Mouse (Mus musculus) heart, adult 18-20 months (tissue): ENCODE measurements around the gene Vtn. TPM values are rescaled to one million over a fixed set of nuclear protein-coding genes. Genes with fewer than 3 reads are reported as not detected.

Experiments used
- DNase-seq, 2 experiments: peaks; one replicate each; pipeline ENCODE4 v3.0.0; 2021 to 2022; ENCODE audit warnings: mixed read lengths in 1 of 2
- total RNA-seq, 2 experiments: library from RNA; stranded (reverse); gene quantifications; 2 replicates each; pipeline ENCODE4 v1.2.3; 2021

Vtn gene
- total RNA-seq, 2 experiments from 2014 or later: 15.2 to 18.5 TPM

DNA sequence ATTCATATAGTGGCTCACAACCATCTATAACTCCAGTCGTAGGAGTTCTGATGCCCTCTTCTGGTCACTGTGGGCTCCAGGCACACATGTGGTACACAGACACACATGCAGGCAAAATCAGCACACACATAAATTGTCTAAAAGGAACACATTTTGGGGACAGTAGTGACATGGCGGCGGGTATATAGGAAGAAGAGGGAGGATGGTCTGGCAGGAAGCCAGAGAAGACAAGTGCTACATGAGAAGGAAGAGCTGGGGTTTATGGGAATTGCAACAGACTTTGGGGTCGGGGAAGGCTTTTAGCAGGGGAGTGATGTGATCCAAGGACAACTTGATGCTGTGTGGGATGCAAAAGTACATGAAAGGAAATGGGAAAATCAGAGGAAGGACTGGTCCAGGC is 35.6 kb downstream of the Vtn start:
- DNase-seq: no peak

DNA sequence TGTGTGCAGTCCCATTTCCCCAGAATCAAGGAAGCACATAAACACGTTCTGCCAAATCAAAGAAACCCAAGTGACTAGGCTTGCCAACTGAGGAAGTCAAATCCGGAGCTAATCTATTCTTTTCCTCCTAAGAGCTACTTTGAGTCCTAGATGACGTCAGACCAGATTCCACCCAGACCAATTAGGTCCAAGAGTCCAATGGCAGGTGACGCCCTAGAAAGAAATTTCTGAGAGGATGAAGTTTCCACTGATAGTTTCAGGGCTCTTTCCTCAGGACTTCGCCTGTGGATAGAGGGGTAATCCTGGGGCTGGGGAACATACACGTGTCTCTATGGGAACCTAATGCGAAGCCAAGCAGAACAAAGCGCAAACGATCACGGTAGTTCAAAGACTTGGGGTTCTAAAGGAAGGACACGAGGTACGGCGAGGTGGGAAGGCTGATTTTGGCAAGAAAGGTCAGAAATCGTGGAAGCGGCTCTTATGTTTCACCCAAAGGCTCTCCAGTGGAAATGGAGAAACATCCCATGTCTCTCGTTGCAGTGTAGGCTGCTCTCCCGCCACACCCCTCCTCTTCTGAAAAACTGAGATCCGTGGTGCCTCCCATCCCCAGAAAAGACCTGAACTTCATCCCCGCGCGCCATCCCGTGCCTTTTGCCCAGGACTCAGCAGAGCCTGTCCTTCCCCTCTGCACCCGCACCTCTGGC is 36.6 kb downstream of the Vtn start:
- peak; percentile 67 to 81 for DNase-seq

DNA sequence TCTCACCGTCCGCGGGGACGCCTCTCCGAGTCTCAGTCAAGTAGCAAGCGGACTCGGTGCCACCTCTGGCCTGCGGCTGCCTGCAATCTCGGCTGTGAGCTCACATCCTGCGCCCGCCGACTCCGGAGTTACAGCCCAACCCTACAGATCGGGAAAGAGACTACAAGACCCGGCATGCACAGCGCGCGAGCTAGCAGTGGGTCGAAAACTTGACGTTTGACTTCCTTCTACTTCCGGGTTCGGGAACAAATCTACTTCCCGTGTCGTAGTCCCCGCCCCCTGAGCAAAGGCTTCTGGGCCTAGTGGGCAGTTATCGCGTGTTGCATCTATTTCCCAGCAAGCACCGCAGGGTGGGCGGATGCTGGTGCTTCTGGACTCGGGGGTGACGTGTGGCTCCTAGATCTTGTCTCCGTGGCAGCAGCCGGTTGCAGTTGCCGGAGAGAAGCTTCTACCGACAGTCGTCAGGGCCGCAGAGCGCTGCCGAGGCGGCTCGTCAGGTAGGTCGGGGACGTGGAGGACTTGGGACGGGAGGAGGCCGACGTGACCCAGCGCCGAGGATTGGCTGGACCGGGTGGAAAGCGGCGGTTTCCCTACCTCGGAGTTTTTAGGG is 37.3 kb downstream of the Vtn start, which contains the start of the genes Tnfaip1 and Ift20:
TSS of gene Tnfaip1 (minus strand) at position 253 of the 610 bp plus-strand sequence.
TSS of gene Ift20 (plus strand) at position 282 of the 610 bp plus-strand sequence.
- peak; percentile 98 to 99 for DNase-seq

DNA sequence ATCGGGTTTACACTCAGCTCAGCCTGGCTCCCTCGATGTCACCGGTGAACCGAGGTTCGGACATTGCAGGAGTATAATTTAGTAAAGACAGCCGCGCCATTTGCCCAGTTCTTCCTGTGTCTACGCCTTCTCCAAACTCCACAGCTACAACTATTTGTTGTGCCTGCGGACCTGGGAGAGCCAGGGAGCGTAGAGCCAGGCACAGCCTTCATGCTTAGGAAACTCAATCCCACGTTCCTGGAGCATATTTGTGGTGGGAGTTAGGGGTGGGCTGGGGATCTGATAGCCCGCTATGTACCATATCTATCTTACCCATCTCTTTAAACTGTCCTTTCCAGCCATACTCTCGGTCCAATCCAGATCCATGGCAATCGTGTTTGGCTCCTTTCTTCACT is 37.8 kb downstream of the Vtn start:
- DNase-seq: no peak

DNA sequence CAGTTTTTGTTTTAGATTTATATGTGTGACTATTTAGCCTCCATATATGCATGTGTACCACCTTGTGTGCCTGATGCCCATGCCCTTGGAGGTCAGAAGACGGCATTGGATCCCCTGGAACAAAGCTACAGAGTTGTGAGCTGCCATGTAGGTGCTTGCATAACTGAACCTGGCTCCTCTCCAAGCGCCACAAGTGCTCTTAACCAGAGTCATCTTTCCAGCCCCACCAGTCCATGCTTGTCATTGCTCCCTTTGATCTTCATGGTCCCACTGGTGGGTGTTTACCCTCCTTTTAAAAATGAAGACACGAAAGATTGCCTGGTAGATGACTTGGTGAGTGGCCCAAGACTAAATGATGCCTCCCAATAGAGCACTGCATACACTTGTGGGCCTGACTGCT is 41.5 kb downstream of the Vtn start:
- DNase-seq: no peak

DNA sequence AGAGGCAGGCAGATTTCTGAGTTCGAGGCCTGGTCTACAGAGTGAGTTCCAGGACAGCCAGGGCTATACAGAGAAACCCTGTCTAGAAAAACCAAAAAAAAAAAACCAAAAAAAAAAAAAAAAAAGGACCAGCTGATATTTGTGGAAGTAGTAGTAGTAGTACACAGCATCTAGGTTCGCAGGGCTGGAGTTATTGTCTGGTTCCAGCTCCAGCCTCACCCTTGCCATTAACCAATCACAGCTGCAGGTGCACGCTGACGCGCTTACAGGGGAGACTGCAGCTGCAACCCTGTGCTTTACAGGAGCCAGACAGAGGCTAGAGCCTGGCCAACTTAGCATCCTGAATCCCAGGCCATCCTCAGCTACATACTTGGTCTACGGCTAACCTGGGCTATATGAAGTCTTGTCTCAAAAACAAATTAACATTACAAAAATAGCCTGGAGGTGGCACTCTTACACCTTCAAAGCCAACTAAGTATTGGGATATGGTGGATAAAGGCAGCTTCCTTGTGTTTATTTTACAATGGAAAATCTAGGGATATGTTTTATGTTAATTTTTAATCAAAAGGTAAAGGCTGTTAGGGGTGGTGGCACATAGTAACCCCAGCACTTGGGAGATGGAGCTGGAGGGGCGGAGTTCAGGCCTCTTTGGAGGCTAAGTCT is 45.7 kb downstream of the Vtn start:
- no peak for DNase-seq

DNA sequence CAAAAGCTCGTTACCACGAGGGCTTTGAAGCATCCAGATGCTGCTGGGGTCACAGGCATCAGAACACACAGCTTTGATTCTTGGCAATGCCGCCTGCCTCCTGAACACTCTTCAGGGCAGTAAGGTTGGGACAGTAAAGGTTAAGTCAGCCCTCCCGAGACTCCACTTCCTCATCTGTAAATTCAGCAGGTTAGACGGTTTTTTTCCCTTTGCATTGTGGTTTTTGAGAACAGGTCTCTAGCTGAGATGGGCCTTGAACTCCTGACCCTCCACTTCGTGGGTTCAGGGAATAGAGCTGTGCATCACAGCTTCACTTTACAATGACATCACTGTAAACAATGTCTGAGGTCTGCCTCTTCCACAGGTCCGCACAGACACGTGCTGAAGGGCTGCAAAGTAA is 46.3 kb downstream of the Vtn start:
- DNase-seq: no peak

DNA sequence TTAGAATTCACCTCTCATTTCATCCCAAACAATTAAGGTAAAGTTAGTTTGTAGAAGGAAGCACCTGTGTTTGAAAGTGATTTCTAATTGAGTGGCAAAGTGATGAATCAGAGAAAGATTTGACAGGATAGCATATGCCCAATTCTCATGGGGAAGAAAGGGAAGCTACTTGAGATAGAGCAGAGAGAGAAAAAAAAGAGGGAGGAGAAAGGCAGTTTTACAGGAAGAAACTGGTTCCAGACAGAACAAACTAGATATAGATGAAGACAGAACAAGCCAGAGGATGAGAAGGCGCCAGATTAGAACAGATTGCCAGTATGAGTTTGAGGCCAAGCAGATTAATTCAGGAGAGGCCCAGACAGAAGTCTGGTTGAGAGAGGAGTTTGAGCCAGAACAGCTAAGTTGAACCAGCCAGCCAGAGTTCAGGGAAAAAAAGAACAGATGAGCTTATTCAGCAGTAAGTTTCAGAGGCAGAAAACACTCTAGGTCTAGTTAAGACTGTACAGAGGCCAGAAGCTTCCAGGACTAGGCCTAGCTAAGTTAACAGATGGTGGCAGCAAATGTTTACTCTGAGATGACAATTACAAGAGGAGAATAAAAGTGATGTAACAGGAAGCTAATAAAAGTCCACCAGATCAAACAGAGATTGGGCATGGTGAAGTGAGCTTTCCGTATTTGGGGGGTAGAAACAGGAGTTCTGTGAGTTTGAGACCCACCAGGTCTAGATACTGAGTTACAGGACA is 49.0 kb downstream of the Vtn start:
- DNase-seq: no peak

DNA sequence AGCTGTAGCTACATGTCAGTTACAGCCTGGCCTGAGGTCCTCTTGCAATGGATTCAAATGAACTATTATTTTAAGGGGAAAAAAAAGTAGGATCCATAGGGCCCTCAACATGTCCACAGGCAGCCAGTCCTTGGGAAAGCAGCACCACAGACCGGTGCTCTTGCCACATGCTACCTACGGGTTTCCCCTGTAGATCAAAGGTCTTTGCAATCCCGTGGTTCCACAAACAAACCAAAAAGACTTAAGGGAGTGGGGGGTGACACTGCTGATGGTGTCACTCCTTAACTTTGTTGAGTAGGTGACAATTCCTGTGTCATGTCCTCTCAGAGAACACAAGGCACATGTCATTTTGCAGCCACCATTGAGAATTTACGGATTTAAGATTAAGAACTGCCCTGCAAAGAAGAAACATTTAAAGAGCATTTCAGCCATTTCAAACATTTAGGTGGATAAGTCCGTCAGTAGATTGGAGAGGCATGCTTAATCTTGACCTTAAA is 50.6 kb downstream of the Vtn start:
- no peak for DNase-seq

DNA sequence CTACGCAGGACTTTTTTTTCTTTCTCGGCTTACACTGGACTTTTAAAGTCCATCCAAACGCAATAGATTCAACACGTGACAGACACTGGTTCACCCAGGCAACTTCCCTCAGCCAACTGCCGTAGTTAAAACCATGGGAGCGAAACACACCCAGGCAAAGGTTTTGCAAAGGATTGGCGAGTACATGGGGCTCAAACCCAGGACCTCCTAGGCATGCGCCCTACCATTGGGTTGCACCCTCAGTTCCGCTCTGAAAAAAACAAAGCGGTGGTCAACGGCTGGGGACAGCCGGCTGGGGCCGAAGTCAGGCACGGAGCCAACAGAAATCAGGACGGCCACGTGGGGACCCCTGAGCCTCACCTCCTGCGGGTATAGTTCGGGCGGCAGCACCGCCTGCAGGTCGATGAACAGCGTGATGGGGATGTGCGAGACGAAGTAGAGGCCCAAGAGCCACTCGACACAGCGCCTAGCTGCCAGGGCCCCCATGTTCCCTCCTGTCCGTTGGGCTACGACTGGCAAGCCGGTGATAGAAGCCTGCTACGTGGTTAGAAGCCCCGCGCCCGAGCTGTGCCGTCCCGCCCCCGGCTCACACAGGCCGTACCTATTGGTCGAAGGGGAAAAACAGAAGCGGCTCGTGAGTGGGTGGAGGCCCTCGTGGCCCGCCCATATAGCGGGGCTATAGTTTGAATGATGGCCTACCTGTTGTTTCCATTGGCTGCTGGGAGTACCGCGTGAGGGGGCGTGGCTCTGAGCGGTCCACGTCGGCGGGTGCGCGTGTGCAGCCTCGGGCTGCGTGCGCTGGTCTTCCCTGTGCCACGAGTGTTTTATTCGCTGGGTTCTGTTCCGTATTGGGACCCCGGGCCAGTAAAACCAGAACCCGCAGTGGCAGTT is 51.5 kb downstream of the Vtn start, which contains the start of gene Tmem97:
TSS of gene Tmem97 (minus strand) at position 610 of the 891 bp plus-strand sequence.
- peak; percentile 95 to 97 for DNase-seq

DNA sequence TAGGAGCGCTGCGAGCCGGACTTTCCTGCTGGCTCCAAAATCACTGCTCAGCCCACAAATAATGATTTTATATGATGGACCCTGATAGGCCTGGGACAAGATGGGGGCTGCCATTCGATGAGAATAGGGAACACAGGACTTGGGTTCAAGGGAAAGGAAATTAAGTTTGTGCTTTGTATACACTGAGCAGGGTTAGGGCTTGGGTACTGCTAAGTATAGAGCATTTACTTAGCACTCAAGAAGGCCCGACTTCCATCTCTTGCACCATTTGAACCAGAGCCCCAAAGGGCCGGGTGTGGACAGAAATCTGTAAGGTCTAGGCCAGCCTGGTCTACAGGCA is 52.1 kb downstream of the Vtn start:
- DNase-seq: no peak

Other genes with a start within 250 kb of the Vtn start
- 100 to 1,000 TPM; 203 to 219 TPM for gene 2610507B11Rik, start 237.3 kb upstream of the Vtn start, total RNA-seq
- gene BC030499, start 208.2 kb upstream of the Vtn start, total RNA-seq: under 1 TPM; 0.37 to 0.49 TPM
- gene Spag5, start 197.6 kb upstream of the Vtn start, total RNA-seq: under 1 TPM; 0.28 to 0.35 TPM
- gene Aldoc, start 176.1 kb upstream of the Vtn start, total RNA-seq: 1 to 10 TPM in 1 of 2 experiments, under 1 TPM in 1; 0.97 to 1.2 TPM
- 10 to 100 TPM; 24.6 to 26.7 TPM for gene Pigs, start 170.7 kb upstream of the Vtn start, total RNA-seq
- gene Unc119, start 155.6 kb upstream of the Vtn start, total RNA-seq: 1 to 10 TPM; 5.2 to 5.8 TPM
- not detected for gene Foxn1, start 112.5 kb upstream of the Vtn start, total RNA-seq
- not detected for gene Slc13a2, start 76.9 kb upstream of the Vtn start, total RNA-seq
- 1 to 10 TPM; 2.5 to 2.7 TPM for gene Slc46a1, start 33.4 kb upstream of the Vtn start, total RNA-seq
- gene Sarm1, start 1.3 kb upstream of the Vtn start, total RNA-seq: under 1 TPM; 0.45 to 0.59 TPM
- not detected for gene Sebox, start 4.4 kb downstream of the Vtn start, total RNA-seq
- gene Tmem199, start 13.1 kb downstream of the Vtn start, total RNA-seq: 10 to 100 TPM; 10.4 to 12.2 TPM
- 100 to 1,000 TPM; 150 to 158 TPM for gene Poldip2, start 13.1 kb downstream of the Vtn start, total RNA-seq
- gene Tnfaip1, start 37.2 kb downstream of the Vtn start, total RNA-seq: 10 to 100 TPM; 37.6 to 43.3 TPM
- 10 to 100 TPM; 31.9 to 32.6 TPM for gene Ift20, start 37.3 kb downstream of the Vtn start, total RNA-seq
- 1 to 10 TPM; 4.2 to 6.1 TPM for gene Tmem97, start 51.7 kb downstream of the Vtn start, total RNA-seq
- gene Nlk, start 198.3 kb downstream of the Vtn start, total RNA-seq: 10 to 100 TPM; 13.1 to 13.2 TPM